Mouse (Mus musculus): ENCODE measurements at regions not wholly inside any gene's neighbourhood (a gene's known extent, or its start where the extent isn't known, plus 50 kb on each side); places are given as distances from the start of the nearest gene placed in this dataset.

DNA sequence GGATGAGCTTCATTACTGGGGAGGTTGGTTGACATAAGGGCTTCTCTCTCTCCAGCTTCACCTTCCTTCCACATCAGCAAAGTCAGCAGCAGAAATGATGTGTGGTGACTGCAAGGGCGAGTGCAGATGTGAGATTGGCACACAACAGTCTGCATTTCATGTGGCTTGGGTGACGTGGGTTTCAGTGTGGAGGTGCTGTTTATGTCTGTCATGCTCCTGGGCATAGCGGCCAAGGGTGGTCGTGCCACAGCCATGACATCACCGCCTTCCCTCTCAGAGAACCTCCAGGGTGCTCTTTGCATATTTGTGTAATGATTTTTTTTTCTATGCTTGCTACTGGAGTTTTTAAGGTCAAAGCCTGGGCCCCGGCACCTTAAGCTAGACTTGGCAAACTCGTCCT, 64.0 kb downstream of the Pthlh start:
- no peak overlapping the region for H3K9ac ChIP-seq (replicated peaks; ENCODE audit: low read length)
- H3K27ac ChIP-seq (replicated peaks; ENCODE audit: low read depth, low read length) = no peak overlapping the region
- no peaks in the 10 kb centered on the region for H3K27me3 ChIP-seq (ENCODE audit: control insufficient read depth, insufficient read depth, low read length)
- H3K4me3 ChIP-seq (ENCODE audit: low read depth, low read length) = no peak overlapping the region
- H3K36me3 ChIP-seq (replicated peaks; ENCODE audit: control insufficient read depth, insufficient read depth, low read depth, low read length) = no peaks in the 10 kb centered on the region
- ATAC-seq (replicated peaks; ENCODE audit: insufficient number of reproducible peaks, low FRiP score, low TSS enrichment, low read depth) = no peak
- no peak overlapping the region for H3K4me2 ChIP-seq (ENCODE audit: low read depth, low read length)
- no peak for DNase-seq (ENCODE audit: low spot score)
- 79% methylated on average over 7 of the region's 7 CpGs for WGBS
- H3K9me3 ChIP-seq (replicated peaks; ENCODE audit: control insufficient read depth, low read length) = no peaks in the 10 kb centered on the region
- H3K4me1 ChIP-seq (ENCODE audit: control insufficient read depth, insufficient read depth, low read length) = no peaks in the 10 kb centered on the region

GRCm38 (mm10) chr6:147199411-147199810, 64.6 kb downstream of the Pthlh start:
- no peak for ATAC-seq (replicated peaks; ENCODE audit: insufficient number of reproducible peaks, low FRiP score, low TSS enrichment, low read depth)
- H3K9ac ChIP-seq (replicated peaks; ENCODE audit: low read length) = no peak overlapping the region
- no peak overlapping the region for H3K4me2 ChIP-seq (ENCODE audit: low read depth, low read length)
- no peak for DNase-seq (ENCODE audit: low spot score)
- H3K4me1 ChIP-seq (ENCODE audit: control insufficient read depth, insufficient read depth, low read length) = no peaks in the 10 kb centered on the region
- H3K36me3 ChIP-seq (replicated peaks; ENCODE audit: control insufficient read depth, insufficient read depth, low read depth, low read length) = no peaks in the 10 kb centered on the region
- H3K9me3 ChIP-seq (replicated peaks; ENCODE audit: control insufficient read depth, low read length) = no peaks in the 10 kb centered on the region
- H3K4me3 ChIP-seq (ENCODE audit: low read depth, low read length) = no peak overlapping the region
- no peak overlapping the region for H3K27ac ChIP-seq (replicated peaks; ENCODE audit: low read depth, low read length)
- no peaks in the 10 kb centered on the region for H3K27me3 ChIP-seq (ENCODE audit: control insufficient read depth, insufficient read depth, low read length)

DNA sequence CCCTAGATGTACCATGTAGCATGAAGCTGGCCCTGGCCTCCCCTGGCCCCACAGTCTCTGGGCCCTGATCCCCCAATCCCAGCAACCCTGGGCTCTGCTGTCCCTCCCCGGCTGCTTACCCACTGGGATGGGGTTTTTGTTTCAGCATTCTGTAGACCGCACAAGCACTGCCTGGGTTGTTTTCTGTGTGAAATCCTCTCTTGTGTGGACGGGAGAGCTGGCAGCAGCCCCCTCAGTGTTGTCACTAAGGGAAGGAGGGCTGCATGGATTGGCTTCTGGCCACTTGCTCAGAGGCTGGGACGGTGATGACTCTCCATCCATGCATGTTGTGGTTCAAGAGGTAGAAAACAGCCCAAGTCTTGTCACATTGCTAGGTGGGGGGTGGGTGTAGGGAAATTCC, 67.6 kb downstream of the Pthlh start:
- Histone ChIP-seq H3K4me1 (ENCODE audit: control insufficient read depth, insufficient read depth, low read length) (no peaks in the 10 kb centered on the region), H3K27me3 (ENCODE audit: control insufficient read depth, insufficient read depth, low read length) (no peaks in the 10 kb centered on the region), H3K27ac (replicated peaks; ENCODE audit: low read depth, low read length) (no peak overlapping the region), H3K4me2 (ENCODE audit: low read depth, low read length) (no peak overlapping the region), H3K4me3 (ENCODE audit: low read depth, low read length) (no peak overlapping the region), H3K9ac (replicated peaks; ENCODE audit: low read length) (no peak overlapping the region), H3K36me3 (replicated peaks; ENCODE audit: control insufficient read depth, insufficient read depth, low read depth, low read length) (no peaks in the 10 kb centered on the region), H3K9me3 (replicated peaks; ENCODE audit: control insufficient read depth, low read length) (no peaks in the 10 kb centered on the region)
- DNase-seq (ENCODE audit: low spot score) = no peak
- ATAC-seq (replicated peaks; ENCODE audit: insufficient number of reproducible peaks, low FRiP score, low TSS enrichment, low read depth) = no peak
- 73% methylated on average over 4 of the region's 4 CpGs for WGBS

DNA sequence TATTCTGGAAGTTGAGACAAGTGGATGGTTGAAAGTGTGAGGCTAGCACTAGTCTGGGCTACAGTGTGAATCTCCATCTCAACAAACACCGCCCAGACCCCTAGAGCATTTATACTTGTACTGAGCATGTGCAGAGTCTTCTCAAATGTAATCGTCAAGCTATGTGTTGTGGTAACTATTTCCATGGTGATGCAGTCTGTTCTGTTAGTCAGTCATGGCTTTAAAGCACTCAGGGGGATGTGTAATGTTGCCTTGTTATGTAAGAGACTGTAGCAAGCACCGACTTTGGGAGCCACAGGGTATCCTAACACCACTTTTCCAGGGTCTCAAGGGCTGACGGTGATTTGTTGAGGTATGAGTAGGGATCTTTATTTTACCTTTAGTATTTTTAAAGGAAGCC, 68.7 kb downstream of the Pthlh start:
- H3K9me3 ChIP-seq (replicated peaks; ENCODE audit: control insufficient read depth, low read length) = no peaks in the 10 kb centered on the region
- no peak overlapping the region for H3K4me2 ChIP-seq (ENCODE audit: low read depth, low read length)
- no peak for DNase-seq (ENCODE audit: low spot score)
- no peak overlapping the region for H3K27ac ChIP-seq (replicated peaks; ENCODE audit: low read depth, low read length)
- no peaks in the 10 kb centered on the region for H3K36me3 ChIP-seq (replicated peaks; ENCODE audit: control insufficient read depth, insufficient read depth, low read depth, low read length)
- no peak overlapping the region for H3K4me3 ChIP-seq (ENCODE audit: low read depth, low read length)
- no peak overlapping the region for H3K9ac ChIP-seq (replicated peaks; ENCODE audit: low read length)
- no peaks in the 10 kb centered on the region for H3K27me3 ChIP-seq (ENCODE audit: control insufficient read depth, insufficient read depth, low read length)
- WGBS = 80% methylated on average over 4 of the region's 4 CpGs
- no peak for ATAC-seq (replicated peaks; ENCODE audit: insufficient number of reproducible peaks, low FRiP score, low TSS enrichment, low read depth)
- no peaks in the 10 kb centered on the region for H3K4me1 ChIP-seq (ENCODE audit: control insufficient read depth, insufficient read depth, low read length)

GRCm38 (mm10) chr6:147187710-147188109, 76.3 kb downstream of the Pthlh start:
- no peak overlapping the region for H3K4me2 ChIP-seq (ENCODE audit: low read depth, low read length)
- H3K27me3 ChIP-seq (ENCODE audit: control insufficient read depth, insufficient read depth, low read length) = no peaks in the 10 kb centered on the region
- ATAC-seq (replicated peaks; ENCODE audit: insufficient number of reproducible peaks, low FRiP score, low TSS enrichment, low read depth) (no peak), DNase-seq (ENCODE audit: low spot score) (no peak)
- H3K4me1 ChIP-seq (ENCODE audit: control insufficient read depth, insufficient read depth, low read length) = no peaks in the 10 kb centered on the region
- no peak overlapping the region for H3K9ac ChIP-seq (replicated peaks; ENCODE audit: low read length)
- H3K4me3 ChIP-seq (ENCODE audit: low read depth, low read length) = no peak overlapping the region
- H3K27ac ChIP-seq (replicated peaks; ENCODE audit: low read depth, low read length) = no peak overlapping the region
- no peaks in the 10 kb centered on the region for H3K36me3 ChIP-seq (replicated peaks; ENCODE audit: control insufficient read depth, insufficient read depth, low read depth, low read length)
- 75% methylated on average over 5 of the region's 5 CpGs for WGBS
- no peaks in the 10 kb centered on the region for H3K9me3 ChIP-seq (replicated peaks; ENCODE audit: control insufficient read depth, low read length)

GRCm38 (mm10) chr6:147178276-147178675, 85.7 kb downstream of the Pthlh start:
- DNase-seq (ENCODE audit: low spot score) (peak; percentile 63), ATAC-seq (replicated peaks; ENCODE audit: insufficient number of reproducible peaks, low FRiP score, low TSS enrichment, low read depth) (0 out of 2 replicates have a peak, but pooled peaks have one; percentile 66)
- H3K27ac ChIP-seq (replicated peaks; ENCODE audit: low read depth, low read length) = no peak overlapping the region
- H3K9ac ChIP-seq (replicated peaks; ENCODE audit: low read length) = no peak overlapping the region
- no peaks in the 10 kb centered on the region for H3K9me3 ChIP-seq (replicated peaks; ENCODE audit: control insufficient read depth, low read length)
- H3K36me3 ChIP-seq (replicated peaks; ENCODE audit: control insufficient read depth, insufficient read depth, low read depth, low read length) = no peaks in the 10 kb centered on the region
- 60% methylated on average over 7 of the region's 7 CpGs for WGBS
- no peaks in the 10 kb centered on the region for H3K27me3 ChIP-seq (ENCODE audit: control insufficient read depth, insufficient read depth, low read length)
- no peak overlapping the region for H3K4me2 ChIP-seq (ENCODE audit: low read depth, low read length)
- H3K4me3 ChIP-seq (ENCODE audit: low read depth, low read length) = no peak overlapping the region
- no peaks in the 10 kb centered on the region for H3K4me1 ChIP-seq (ENCODE audit: control insufficient read depth, insufficient read depth, low read length)

GRCm38 (mm10) chr6:147176176-147176575, 85.0 kb downstream of the Klhl42 start:
- H3K27ac ChIP-seq (replicated peaks; ENCODE audit: low read depth, low read length) = no peak overlapping the region
- 44% methylated on average over 1 of the region's 1 CpGs for WGBS
- no peaks in the 10 kb centered on the region for H3K27me3 ChIP-seq (ENCODE audit: control insufficient read depth, insufficient read depth, low read length)
- no peaks in the 10 kb centered on the region for H3K36me3 ChIP-seq (replicated peaks; ENCODE audit: control insufficient read depth, insufficient read depth, low read depth, low read length)
- H3K9ac ChIP-seq (replicated peaks; ENCODE audit: low read length) = no peak overlapping the region
- ATAC-seq (replicated peaks; ENCODE audit: insufficient number of reproducible peaks, low FRiP score, low TSS enrichment, low read depth) = no peak
- no peak for DNase-seq (ENCODE audit: low spot score)
- H3K4me2 ChIP-seq (ENCODE audit: low read depth, low read length) = no peak overlapping the region
- no peaks in the 10 kb centered on the region for H3K4me1 ChIP-seq (ENCODE audit: control insufficient read depth, insufficient read depth, low read length)
- H3K4me3 ChIP-seq (ENCODE audit: low read depth, low read length) = no peak overlapping the region
- H3K9me3 ChIP-seq (replicated peaks; ENCODE audit: control insufficient read depth, low read length) = no peaks in the 10 kb centered on the region
